Mouse (Mus musculus): ENCODE measurements at regions not wholly inside any gene's neighbourhood (a gene's known extent, or its start where the extent isn't known, plus 50 kb on each side); places are given as distances from the start of the nearest gene placed in this dataset.

DNA sequence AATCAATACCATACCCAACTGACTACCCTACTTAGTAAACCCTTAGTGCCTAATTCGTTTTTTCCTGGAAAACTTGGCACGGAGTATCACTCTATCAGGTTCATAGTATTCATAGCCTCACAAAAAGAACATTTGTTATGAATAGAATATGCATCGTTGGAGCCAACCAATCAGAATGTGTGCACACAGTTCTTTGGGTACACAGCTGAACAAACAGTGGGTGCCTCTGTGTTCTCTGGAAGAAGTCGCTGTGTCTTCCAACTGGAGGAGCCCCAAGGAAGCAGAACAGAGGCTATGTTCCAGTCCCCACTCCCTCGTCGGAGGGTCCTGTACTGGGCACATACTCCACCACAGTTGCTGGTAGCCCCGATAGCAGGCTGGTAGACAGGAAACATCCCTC is 129.2 kb upstream of the Cpeb2 start:
- no peak overlapping the region for H3K4me2 ChIP-seq (ENCODE audit: low read depth)
- ATAC-seq (peak; percentile 66), DNase-seq (no peak)
- no peak overlapping the region for H3K4me3 ChIP-seq (ENCODE audit: low read depth, low read length)
- H3K27ac ChIP-seq (ENCODE audit: low read depth, low read length), result no peak overlapping the region
- no peaks in the 10 kb centered on the region for H3K9me3 ChIP-seq (ENCODE audit: low read length)
- no peaks in the 10 kb centered on the region for H3K36me3 ChIP-seq (ENCODE audit: insufficient read depth)
- H3K4me1 ChIP-seq (ENCODE audit: insufficient read depth), result no peaks in the 10 kb centered on the region
- no peak for TF ChIP-seq CTCF (IDR thresholded peaks at IDR 0.05; ENCODE audit: low read depth)
- H3K27me3 ChIP-seq (ENCODE audit: insufficient read depth, low read length), result no peaks in the 10 kb centered on the region
- WGBS, result 48% methylated on average over 7 of the region's 7 CpGs
- no peak overlapping the region for H3K9ac ChIP-seq

GRCm38 (mm10) chr5:43105528-43105927 is 127.4 kb upstream of the Cpeb2 start:
- Histone ChIP-seq H3K9me3 (ENCODE audit: low read length) (no peaks in the 10 kb centered on the region), H3K27ac (ENCODE audit: low read depth, low read length) (no peak overlapping the region), H3K4me3 (ENCODE audit: low read depth, low read length) (no peak overlapping the region), H3K4me1 (ENCODE audit: insufficient read depth) (no peaks in the 10 kb centered on the region), H3K36me3 (ENCODE audit: insufficient read depth) (no peaks in the 10 kb centered on the region), H3K9ac (no peak overlapping the region), H3K27me3 (ENCODE audit: insufficient read depth, low read length) (no peaks in the 10 kb centered on the region), H3K4me2 (ENCODE audit: low read depth) (no peak overlapping the region)
- DNase-seq (no peak), ATAC-seq (no peak)
- no peak for TF ChIP-seq CTCF (IDR thresholded peaks at IDR 0.05; ENCODE audit: low read depth)
- WGBS, result 89% methylated on average over 5 of the region's 5 CpGs

DNA sequence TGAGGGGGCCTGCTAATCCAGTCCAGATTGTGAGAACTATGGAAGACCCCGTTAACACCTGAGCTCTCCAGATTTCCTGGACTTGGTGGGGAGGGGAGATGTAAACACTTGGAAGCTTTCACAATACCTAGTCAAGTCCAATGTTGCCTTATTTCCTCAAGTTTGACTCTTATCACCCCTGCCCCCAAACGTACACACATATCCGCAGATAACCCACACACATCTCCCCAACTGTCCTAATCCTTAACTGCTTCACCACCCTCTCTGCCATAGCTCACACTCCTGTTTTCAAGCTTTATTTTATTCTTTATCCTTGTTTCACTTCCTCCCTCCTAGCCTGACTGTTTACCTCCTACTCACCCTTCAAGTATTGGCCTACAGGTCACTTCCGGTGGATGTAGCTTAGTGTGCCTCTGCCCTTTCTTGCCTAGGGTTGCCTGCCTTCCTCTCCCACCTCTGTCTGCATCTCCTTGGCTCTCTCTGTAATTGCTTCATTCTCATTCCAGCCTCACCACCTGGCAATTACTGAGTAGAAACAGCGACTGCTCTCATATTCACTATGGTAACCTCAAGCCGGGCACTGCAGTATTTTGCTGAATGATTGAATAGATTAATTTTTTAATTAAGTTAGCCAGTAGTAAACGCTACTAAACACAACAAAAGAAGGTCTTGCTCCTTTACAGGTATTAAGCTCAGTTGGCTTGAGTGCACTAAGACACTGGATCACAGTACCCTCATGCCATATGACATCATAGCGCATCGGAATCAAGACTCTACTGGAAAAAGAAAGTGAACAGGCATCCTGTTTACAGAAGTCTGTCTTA is 125.3 kb upstream of the Cpeb2 start:
- peak; percentile 28 for DNase-seq
- Histone ChIP-seq H3K4me1 (ENCODE audit: insufficient read depth) (no peaks in the 10 kb centered on the region), H3K27ac (ENCODE audit: low read depth, low read length) (no peak overlapping the region), H3K27me3 (ENCODE audit: insufficient read depth, low read length) (no peaks in the 10 kb centered on the region), H3K9ac (no peak overlapping the region), H3K9me3 (ENCODE audit: low read length) (no peaks in the 10 kb centered on the region), H3K4me2 (ENCODE audit: low read depth) (no peak overlapping the region), H3K36me3 (ENCODE audit: insufficient read depth) (no peaks in the 10 kb centered on the region), H3K4me3 (ENCODE audit: low read depth, low read length) (no peak overlapping the region)
- 40% methylated on average over 9 of the region's 9 CpGs for WGBS
- peak; percentile 64 for ATAC-seq
- no peak for TF ChIP-seq CTCF (IDR thresholded peaks at IDR 0.05; ENCODE audit: low read depth)

DNA sequence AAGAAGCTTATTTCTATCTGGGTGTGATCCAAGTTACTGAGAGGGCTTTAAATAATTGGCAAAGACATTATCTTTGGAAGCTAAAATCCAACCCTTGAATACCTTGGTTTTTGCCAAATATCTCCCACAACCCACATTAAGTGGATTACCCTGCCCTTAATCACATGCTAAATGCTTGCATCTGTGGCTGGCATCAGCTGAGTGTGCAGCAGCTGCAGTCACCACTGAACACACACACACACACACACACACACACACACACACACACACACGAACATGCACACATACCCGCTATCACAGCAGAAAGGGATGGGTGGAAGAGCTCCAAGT is 124.7 kb upstream of the Cpeb2 start:
- Histone ChIP-seq H3K36me3 (ENCODE audit: insufficient read depth) (no peaks in the 10 kb centered on the region), H3K4me2 (ENCODE audit: low read depth) (no peak overlapping the region), H3K4me3 (ENCODE audit: low read depth, low read length) (no peak overlapping the region), H3K9ac (no peak overlapping the region), H3K9me3 (ENCODE audit: low read length) (no peaks in the 10 kb centered on the region), H3K27ac (ENCODE audit: low read depth, low read length) (no peak overlapping the region), H3K4me1 (ENCODE audit: insufficient read depth) (no peaks in the 10 kb centered on the region), H3K27me3 (ENCODE audit: insufficient read depth, low read length) (no peaks in the 10 kb centered on the region)
- peak; percentile 76; the same call in 1 of the 2 replicates for ATAC-seq
- DNase-seq, result no peak
- 44% methylated on average over 2 of the region's 2 CpGs for WGBS
- no peak for TF ChIP-seq CTCF (IDR thresholded peaks at IDR 0.05; ENCODE audit: low read depth)

GRCm38 (mm10) chr5:43110122-43110521 is 122.8 kb upstream of the Cpeb2 start:
- H3K4me1 ChIP-seq (ENCODE audit: insufficient read depth), result no peaks in the 10 kb centered on the region
- H3K27ac ChIP-seq (ENCODE audit: low read depth, low read length), result no peak overlapping the region
- H3K4me3 ChIP-seq (ENCODE audit: low read depth, low read length), result no peak overlapping the region
- H3K9ac ChIP-seq, result no peak overlapping the region
- H3K27me3 ChIP-seq (ENCODE audit: insufficient read depth, low read length), result no peaks in the 10 kb centered on the region
- DNase-seq (no peak), ATAC-seq (no peak)
- no peak for TF ChIP-seq CTCF (IDR thresholded peaks at IDR 0.05; ENCODE audit: low read depth)
- H3K4me2 ChIP-seq (ENCODE audit: low read depth), result no peak overlapping the region
- 88% methylated on average over 5 of the region's 5 CpGs for WGBS
- no peaks in the 10 kb centered on the region for H3K9me3 ChIP-seq (ENCODE audit: low read length)
- H3K36me3 ChIP-seq (ENCODE audit: insufficient read depth), result no peaks in the 10 kb centered on the region

- Histone ChIP-seq H3K9ac (no peak overlapping the region), H3K4me3 (ENCODE audit: low read depth, low read length) (no peak overlapping the region), H3K27me3 (ENCODE audit: insufficient read depth, low read length) (no peaks in the 10 kb centered on the region), H3K4me2 (ENCODE audit: low read depth) (no peak overlapping the region), H3K4me1 (ENCODE audit: insufficient read depth) (no peaks in the 10 kb centered on the region), H3K36me3 (ENCODE audit: insufficient read depth) (no peaks in the 10 kb centered on the region), H3K27ac (ENCODE audit: low read depth, low read length) (no peak overlapping the region), H3K9me3 (ENCODE audit: low read length) (no peaks in the 10 kb centered on the region)
- WGBS, result 84% methylated on average over 2 of the region's 2 CpGs
- ATAC-seq (no peak), DNase-seq (no peak)
- no peak for TF ChIP-seq CTCF (IDR thresholded peaks at IDR 0.05; ENCODE audit: low read depth)
Observed at GRCm38 (mm10) chr5:43111740-43112139, 121.2 kb upstream of the Cpeb2 start.

GRCm38 (mm10) chr5:43113405-43114119 is 119.4 kb upstream of the Cpeb2 start:
- H3K36me3 ChIP-seq (ENCODE audit: insufficient read depth), result no peaks in the 10 kb centered on the region
- no peaks in the 10 kb centered on the region for H3K9me3 ChIP-seq (ENCODE audit: low read length)
- ATAC-seq (no peak), DNase-seq (no peak)
- H3K9ac ChIP-seq, result no peak overlapping the region
- no peak overlapping the region for H3K4me2 ChIP-seq (ENCODE audit: low read depth)
- TF ChIP-seq CTCF (IDR thresholded peaks at IDR 0.05; ENCODE audit: low read depth), result no peak
- no peak overlapping the region for H3K27ac ChIP-seq (ENCODE audit: low read depth, low read length)
- WGBS, result 82% methylated on average over 12 of the region's 12 CpGs
- no peaks in the 10 kb centered on the region for H3K27me3 ChIP-seq (ENCODE audit: insufficient read depth, low read length)
- H3K4me3 ChIP-seq (ENCODE audit: low read depth, low read length), result no peak overlapping the region
- no peaks in the 10 kb centered on the region for H3K4me1 ChIP-seq (ENCODE audit: insufficient read depth)

Data from forebrain, postnatal 0 days (tissue).